Mouse (Mus musculus): Measurements from ENCODE around the gene Capzb.

DNA sequence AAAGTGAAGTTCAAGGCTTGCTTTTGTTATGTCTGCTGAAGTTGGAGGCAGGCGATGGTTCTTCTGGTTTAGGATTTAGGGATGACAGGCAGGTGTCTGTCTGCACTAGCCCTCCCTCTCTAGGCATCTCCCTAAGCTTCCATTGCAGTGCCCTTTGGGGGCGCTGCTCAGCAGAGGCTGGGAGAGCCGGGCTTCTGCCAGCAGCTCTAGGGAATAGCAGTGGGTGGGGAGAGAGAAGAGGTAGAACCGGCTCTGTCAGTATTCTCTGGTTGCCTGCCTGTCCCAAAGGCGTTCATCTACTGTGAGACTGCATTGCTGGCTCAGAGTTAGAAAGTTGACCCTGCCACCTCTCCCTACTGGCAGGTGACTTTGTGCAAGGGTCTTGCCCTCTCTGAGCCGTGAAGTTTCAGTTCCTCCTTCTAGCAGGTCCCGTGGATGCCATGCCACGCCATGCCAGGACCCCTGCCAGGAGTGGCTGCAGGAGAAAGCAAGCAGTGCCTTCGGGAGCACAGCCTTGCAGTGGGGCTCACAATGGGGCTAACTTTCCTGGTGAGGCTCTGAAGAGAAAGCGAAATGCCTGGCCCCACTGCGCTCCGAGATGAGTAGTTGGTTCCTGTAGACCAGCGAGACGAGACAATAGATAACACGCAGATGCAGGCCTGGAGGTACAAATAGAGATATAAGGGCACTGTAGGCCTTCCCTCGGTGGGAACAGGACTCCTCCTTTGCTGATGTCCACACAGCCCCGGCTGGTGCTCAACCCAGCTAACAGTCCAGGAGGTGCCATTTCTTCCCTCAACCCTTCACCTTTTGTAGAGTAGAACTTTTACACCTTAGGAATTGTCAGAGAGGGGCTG lies 19.5 kb downstream of the Capzb start:
- TF ChIP-seq CTCF (conservative IDR thresholded peaks at IDR 0.05; ENCODE audit: low read length) (peak; percentile 36), NANOG (IDR thresholded peaks at IDR 0.05; ENCODE audit: borderline replicate concordance, low read length) (no peak), POU5F1 (IDR thresholded peaks at IDR 0.05; ENCODE audit: borderline replicate concordance, low read length) (no peak)
